In genomic region chr19:3985261-3985681, GRCm38 (mm10) we compare ENCODE assay signal across 9 mouse cellular contexts. TPM values are rescaled to one million over a fixed set of nuclear protein-coding genes. Genes with fewer than 3 reads are reported as not detected.
DNase-seq lines count a peak whose midpoint lies in the region; ATAC-seq and TF ChIP-seq lines count a peak whose summit lies in the region.
"Had no signal": no experiment of that assay in that cellular context is flagged by ENCODE, and none has a peak within 500 bp of the region (broad histone marks: within the 10 kb centered on the region; RNA-seq: fewer than 3 reads in every experiment).

No protein-coding gene starts in this region.

- DNase-seq in adrenal gland, postnatal 10 days, result peak; percentile 83
- peak; percentile 59 for DNase-seq in embryo, embryonic 11 days
- DNase-seq in left cerebral cortex, postnatal 25 days (ENCODE audit: low spot score in 2 of 2), result no peak
- no peak for DNase-seq in layer of hippocampus, postnatal 36 days
- DNase-seq in layer of hippocampus, postnatal 25 days (ENCODE audit: extremely low spot score in 1 of 2, low spot score in 1 of 2), result no peak
- no peak for DNase-seq in frontal cortex, postnatal 10 days (ENCODE audit: low spot score in 2 of 2)

- H3K27me3 ChIP-seq in intestine, postnatal 0 days (replicated peaks; ENCODE audit: control insufficient read depth, insufficient read depth, low read length), result no peaks in the 10 kb centered on the region
- no peaks in the 10 kb centered on the region for H3K27me3 ChIP-seq in liver, embryonic 16.5 days (ENCODE audit: control insufficient read depth, insufficient read depth, low read depth, low read length)

- ATAC-seq in intestine, postnatal 0 days, result peak; percentile 29; the same call in 1 of the 2 replicates
- ATAC-seq in liver, embryonic 16.5 days (ENCODE audit: low read depth), result peak; percentile 39

- peaks cover 9% of the 10 kb centered on the region; the same call in 1 of the 2 replicates for H3K4me1 ChIP-seq in intestine, postnatal 0 days (replicated peaks; ENCODE audit: control insufficient read depth, insufficient read depth, low read length)
- H3K4me1 ChIP-seq in liver, embryonic 16.5 days (ENCODE audit: control insufficient read depth, low read depth, low read length), result peaks cover 25% of the 10 kb centered on the region

- WGBS in intestine, postnatal 0 days, result 41% methylated on average over 8 of the region's 8 CpGs
- 15% methylated on average over 8 of the region's 8 CpGs for WGBS in liver, embryonic 16.5 days (ENCODE audit: insufficient replicate concordance)

- H3K36me3 ChIP-seq in intestine, postnatal 0 days (ENCODE audit: control insufficient read depth, insufficient read depth), result no peaks in the 10 kb centered on the region
- no peaks in the 10 kb centered on the region for H3K36me3 ChIP-seq in liver, embryonic 16.5 days (ENCODE audit: control insufficient read depth, insufficient read depth)

- intact Hi-C loops in left cerebral cortex, postnatal 25 days (cut with DNase I), result no loop called here

- no peaks in the 10 kb centered on the region for H3K9me3 ChIP-seq in intestine, postnatal 0 days (ENCODE audit: control insufficient read depth)
- no peaks in the 10 kb centered on the region for H3K9me3 ChIP-seq in liver, embryonic 16.5 days (replicated peaks; ENCODE audit: control insufficient read depth, low read length)

- no peak overlapping the region for H3K9ac ChIP-seq in intestine, postnatal 0 days (ENCODE audit: low read depth, low read length)
- H3K9ac ChIP-seq in liver, embryonic 16.5 days (ENCODE audit: low read depth, low read length), result no peak overlapping the region; the same call in 1 of the 2 replicates

- H3K27ac ChIP-seq in intestine, postnatal 0 days (ENCODE audit: low read depth, low read length), result peak overlapping the region; percentile 28; the same call in 1 of the 2 replicates
- H3K27ac ChIP-seq in liver, embryonic 16.5 days (ENCODE audit: low read length), result peak overlapping the region; percentile 51; the same call in 1 of the 2 replicates

- no peak for TF ChIP-seq CTCF in intestine, postnatal 0 days (IDR thresholded peaks at IDR 0.05; ENCODE audit: low read depth)

- H3K4me2 ChIP-seq in intestine, postnatal 0 days (replicated peaks; ENCODE audit: low read depth), result no peak overlapping the region
- H3K4me2 ChIP-seq in liver, embryonic 16.5 days (ENCODE audit: low read depth, low read length), result no peak overlapping the region

- H3K4me3 ChIP-seq in intestine, postnatal 0 days (ENCODE audit: low read depth, low read length), result no peak overlapping the region
- H3K4me3 ChIP-seq in liver, embryonic 16.5 days (ENCODE audit: low read depth, low read length), result no peak overlapping the region

RNA-seq across cellular contexts. Expression of gene Acy3, which starts 1.1 kb away (rescaled TPM):
- 10 to 100 TPM; 32.0 to 33.3 TPM for total RNA-seq in adrenal gland, postnatal 10 days (2021)
- polyA plus RNA-seq in intestine, postnatal 0 days (2015; fragmentation: Nextera tagmentation; extraction: Ambion mirVana), result 32.3 and 34.5 TPM in 2 replicates
- 10.5 and 12.4 TPM in 2 replicates for polyA plus RNA-seq in liver, embryonic 16.5 days (2015; fragmentation: Nextera tagmentation; extraction: Ambion mirVana)
- total RNA-seq in left cerebral cortex, postnatal 25 days (2021), result 1 to 10 TPM; 3.2 to 3.4 TPM
- 1 to 10 TPM; 1.4 TPM for total RNA-seq in layer of hippocampus, postnatal 36 days (2021)
- total RNA-seq in layer of hippocampus, postnatal 25 days (2021), result 1 to 10 TPM; 2.0 to 2.5 TPM

RNA-seq across cellular contexts. Expression of gene Tbx10, which starts 7.3 kb away (rescaled TPM):
- total RNA-seq in adrenal gland, postnatal 10 days (2021), result not detected
- 0.59 and 0.61 TPM in 2 replicates for polyA plus RNA-seq in intestine, postnatal 0 days (2015; fragmentation: Nextera tagmentation; extraction: Ambion mirVana)
- polyA plus RNA-seq in liver, embryonic 16.5 days (2015; fragmentation: Nextera tagmentation; extraction: Ambion mirVana), result 0.09 TPM in 1 of 2 replicates, not detected in the other
- total RNA-seq in left cerebral cortex, postnatal 25 days (2021), result not detected
- total RNA-seq in layer of hippocampus, postnatal 36 days (2021), result not detected
- not detected for total RNA-seq in layer of hippocampus, postnatal 25 days (2021)
- total RNA-seq: adrenal gland, adult 18-20 months had no signal

RNA-seq across cellular contexts. Expression of gene Aldh3b2, which starts 13.1 kb away (rescaled TPM):
- 10 to 100 TPM in 1 of 2 experiments, 1 to 10 TPM in 1; 8.9 to 11.2 TPM for total RNA-seq in adrenal gland, postnatal 10 days (2021)
- polyA plus RNA-seq in intestine, postnatal 0 days (2015; fragmentation: Nextera tagmentation; extraction: Ambion mirVana), result 0.17 and 0.51 TPM in 2 replicates
- 0.24 and 0.30 TPM in 2 replicates for polyA plus RNA-seq in liver, embryonic 16.5 days (2015; fragmentation: Nextera tagmentation; extraction: Ambion mirVana)
- total RNA-seq in left cerebral cortex, postnatal 25 days (2021), result 1 to 10 TPM; 1.7 to 2.1 TPM
- under 1 TPM; 0.72 to 0.86 TPM for total RNA-seq in layer of hippocampus, postnatal 36 days (2021)
- 1 to 10 TPM in 1 of 2 experiments, under 1 TPM in 1; 0.81 to 1.2 TPM for total RNA-seq in layer of hippocampus, postnatal 25 days (2021)

RNA-seq across cellular contexts. Expression of gene Nudt8, which starts 15.1 kb away (rescaled TPM):
- total RNA-seq in adrenal gland, postnatal 10 days (2021), result 10 to 100 TPM; 39.4 to 40.5 TPM
- 31.7 and 32.9 TPM in 2 replicates for polyA plus RNA-seq in intestine, postnatal 0 days (2015; fragmentation: Nextera tagmentation; extraction: Ambion mirVana)
- 12.2 and 12.6 TPM in 2 replicates for polyA plus RNA-seq in liver, embryonic 16.5 days (2015; fragmentation: Nextera tagmentation; extraction: Ambion mirVana)
- 1 to 10 TPM; 7.0 to 7.3 TPM for total RNA-seq in left cerebral cortex, postnatal 25 days (2021)
- 10 to 100 TPM in 1 of 2 experiments, 1 to 10 TPM in 1; 8.2 to 11.1 TPM for total RNA-seq in layer of hippocampus, postnatal 36 days (2021)
- total RNA-seq in layer of hippocampus, postnatal 25 days (2021), result 10 to 100 TPM in 1 of 2 experiments, 1 to 10 TPM in 1; 9.9 to 10.2 TPM

RNA-seq across cellular contexts. Expression of gene Gm49405, which starts 15.2 kb away (rescaled TPM):
- total RNA-seq in adrenal gland, postnatal 10 days (2021), result 1 to 10 TPM in 1 of 2 experiments, under 1 TPM in 1; 0.72 to 1.9 TPM
- polyA plus RNA-seq in intestine, postnatal 0 days (2015; fragmentation: Nextera tagmentation; extraction: Ambion mirVana), result 0.42 and 0.44 TPM in 2 replicates
- 0.41 and 0.48 TPM in 2 replicates for polyA plus RNA-seq in liver, embryonic 16.5 days (2015; fragmentation: Nextera tagmentation; extraction: Ambion mirVana)
- 1 to 10 TPM; 1.1 to 1.6 TPM for total RNA-seq in left cerebral cortex, postnatal 25 days (2021)
- 1 to 10 TPM; 1.4 to 2.1 TPM for total RNA-seq in layer of hippocampus, postnatal 36 days (2021)
- 1 to 10 TPM; 1.1 to 1.4 TPM for total RNA-seq in layer of hippocampus, postnatal 25 days (2021)

Comparison
In these comparisons a context has a peak if more than half of its experiments do, and no peak if none do; other contexts are left out.
1. DNase-seq: peak in adrenal gland, postnatal 10 days (single experiment) and embryo, embryonic 11 days (single experiment); none in left cerebral cortex, postnatal 25 days (0 of 2), layer of hippocampus, postnatal 36 days (0 of 2), layer of hippocampus, postnatal 25 days (0 of 2) and frontal cortex, postnatal 10 days (0 of 2).
2. RNA of gene Acy3, which starts 1.1 kb away (total RNA-seq): 32.0 to 33.3 TPM in adrenal gland, postnatal 10 days; 3.2 to 3.4 TPM in left cerebral cortex, postnatal 25 days, 2.0 to 2.5 TPM in layer of hippocampus, postnatal 25 days and 1.4 TPM in layer of hippocampus, postnatal 36 days; every median in the first group is over 4 times any median in the second.